Mouse (Mus musculus): Measurements from ENCODE around the gene Entr1.

The Entr1 gene

GRCm38 (mm10) chr2:26389154-26389690 lies at the start of gene Entr1, which contains the start of gene Pmpca:
Gene Entr1, minus strand, starts transcription at chr2:26389316.
Gene Pmpca, plus strand, starts transcription at chr2:26389339.
- DNase-seq: peak; percentile 87

- no peak for DNase-seq
These were observed 49.3 kb upstream of the Entr1 start for GRCm38 (mm10) chr2:26438373-26438772.

DNA sequence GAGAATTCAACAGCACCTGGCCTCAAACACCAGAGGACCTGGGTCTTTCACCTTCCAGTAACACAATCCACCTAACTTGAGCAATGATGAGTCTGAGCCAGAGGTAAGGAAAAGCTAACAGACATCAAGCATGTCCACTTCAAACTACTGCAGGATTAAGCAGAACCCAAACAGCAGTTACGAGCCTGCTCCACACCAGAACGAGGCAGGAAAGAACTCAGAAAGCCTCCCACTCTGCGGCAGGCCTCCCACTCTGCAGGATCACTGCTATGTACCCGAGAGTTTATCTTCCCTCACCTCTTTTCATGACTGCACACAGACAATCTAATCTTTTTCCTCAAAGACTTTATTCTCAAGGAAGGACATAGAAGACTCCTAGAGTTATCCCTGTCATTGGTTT lies 48.1 kb upstream of the Entr1 start:
- no peak for DNase-seq

- DNase-seq: peak; percentile 30
These were observed 45.9 kb upstream of the Entr1 start for GRCm38 (mm10) chr2:26434791-26435572.

DNA sequence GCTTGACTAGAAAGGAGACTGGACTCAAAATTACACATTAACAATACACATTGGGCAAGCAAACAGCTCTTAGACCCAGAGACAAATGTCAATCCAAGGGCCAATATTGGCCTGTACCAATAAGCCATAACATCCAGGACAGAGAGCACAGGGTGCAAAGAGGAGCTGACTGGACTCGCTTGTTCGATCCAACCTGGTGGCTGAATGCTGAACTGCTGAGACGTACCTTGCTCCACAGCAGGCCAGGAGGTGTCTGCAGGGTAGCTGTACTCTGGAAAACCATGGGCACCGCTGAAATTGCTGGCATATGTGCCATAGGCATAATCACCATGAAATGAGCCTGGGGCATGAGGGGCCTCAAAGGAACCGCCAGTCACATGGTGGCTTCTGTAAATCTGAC lies 40.7 kb upstream of the Entr1 start:
- DNase-seq: no peak

GRCm38 (mm10) chr2:26424541-26424940 lies 35.4 kb upstream of the Entr1 start:
- no peak for DNase-seq

DNA sequence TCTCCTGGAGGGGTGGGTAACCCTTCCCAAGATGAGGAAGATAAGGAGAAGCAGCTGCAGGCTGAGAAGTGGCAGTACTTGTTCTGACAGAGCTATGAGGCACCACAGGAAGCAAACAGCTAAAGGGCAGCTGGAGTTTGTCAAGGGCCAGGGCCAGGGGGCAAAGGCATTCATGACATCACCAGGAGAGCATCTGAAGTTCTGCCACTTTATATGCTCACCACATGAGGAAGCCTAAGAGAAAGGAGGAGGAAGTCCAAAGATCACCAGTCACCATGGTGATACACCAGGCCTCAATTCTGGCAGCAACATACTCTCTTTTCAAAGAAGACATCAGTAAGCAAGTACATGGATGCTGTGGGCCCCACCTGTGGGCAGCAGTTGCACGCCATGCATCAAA lies 34.0 kb upstream of the Entr1 start:
- no peak for DNase-seq

DNA sequence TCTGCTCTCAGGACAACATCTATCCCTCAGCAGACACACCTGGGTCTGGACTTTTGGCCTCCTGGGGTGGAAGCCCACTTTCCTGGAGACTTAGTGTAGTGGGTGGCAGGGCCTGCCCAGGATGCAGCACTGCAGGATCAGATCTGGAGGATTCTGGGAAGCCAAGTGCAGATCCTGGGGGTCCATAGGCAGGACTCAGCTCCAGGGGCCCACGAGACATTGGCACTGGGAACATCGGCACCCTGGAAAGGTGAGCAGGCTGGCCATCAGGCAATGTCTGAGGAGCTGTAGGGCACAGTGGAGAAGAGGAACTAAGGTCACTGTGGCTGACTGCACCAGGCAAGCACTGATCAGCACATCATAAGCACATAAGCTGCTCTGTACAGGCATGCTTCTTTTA lies 32.9 kb upstream of the Entr1 start:
- DNase-seq: no peak

- DNase-seq: no peak
These were observed 29.0 kb upstream of the Entr1 start for GRCm38 (mm10) chr2:26418120-26418519.

- DNase-seq: no peak
These were observed 27.9 kb upstream of the Entr1 start for GRCm38 (mm10) chr2:26417066-26417465.

DNA sequence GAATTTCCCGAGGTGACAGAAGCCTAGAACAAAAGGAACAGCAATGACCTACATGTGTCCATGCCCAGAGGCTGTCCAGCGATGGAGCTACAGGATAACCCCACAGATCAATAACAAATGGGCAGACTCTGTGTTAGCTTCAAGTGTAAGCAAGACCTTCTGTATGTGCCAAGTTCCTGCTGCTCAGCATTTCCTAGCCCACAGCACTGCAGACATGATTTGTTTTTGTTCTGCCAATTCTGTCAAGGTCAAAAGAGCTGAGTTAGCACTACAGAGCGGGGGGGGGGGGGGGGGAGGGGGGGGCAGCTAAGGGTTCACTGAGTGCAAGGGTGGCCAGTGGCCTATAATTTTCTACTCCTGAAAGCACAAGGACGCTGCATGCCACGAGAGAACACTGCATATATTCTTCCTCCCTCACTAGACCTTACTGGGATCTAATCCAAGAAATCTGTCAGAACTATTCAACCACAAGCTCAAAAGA lies 21.9 kb upstream of the Entr1 start:
- no peak for DNase-seq

DNA sequence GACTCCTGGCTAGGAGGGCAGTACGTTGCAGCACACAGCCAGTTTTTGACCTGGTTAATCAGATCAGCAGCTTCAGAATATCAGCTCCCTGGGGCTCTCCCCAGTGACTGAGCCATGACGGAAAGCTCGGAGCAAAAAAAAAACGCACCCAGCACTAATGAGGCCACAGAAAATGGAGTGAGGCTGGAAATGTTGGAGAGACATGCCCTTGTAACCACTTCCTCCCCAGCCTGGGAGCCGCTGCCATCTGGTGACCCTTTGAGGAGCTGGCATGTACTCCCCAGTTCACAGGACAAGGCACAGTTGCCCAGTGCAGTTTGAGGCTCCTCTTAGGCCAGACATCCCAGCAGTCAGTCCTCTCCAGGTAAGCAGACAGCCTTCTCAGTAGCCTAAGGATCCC lies 21.0 kb upstream of the Entr1 start:
- DNase-seq: no peak

DNA sequence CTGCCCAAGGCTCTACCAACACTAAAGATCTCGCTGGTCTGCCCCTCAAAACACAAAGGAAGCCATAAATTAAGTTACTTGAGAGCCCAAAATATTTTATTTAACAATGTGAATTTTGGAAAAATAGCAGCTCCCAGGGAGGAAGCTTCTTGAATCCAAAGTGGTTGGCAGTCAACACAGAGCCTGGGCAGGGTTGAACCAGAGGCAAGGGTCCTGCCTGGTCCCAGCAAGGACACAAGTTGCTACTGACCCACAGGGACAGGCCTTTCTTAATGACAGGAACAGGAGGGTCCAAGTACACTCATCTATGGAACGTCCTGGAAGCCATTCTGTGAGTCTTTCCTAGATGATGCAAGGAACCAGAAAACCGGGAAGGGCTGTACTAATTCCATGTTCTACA lies 20.2 kb upstream of the Entr1 start:
- DNase-seq: no peak

GRCm38 (mm10) chr2:26408515-26409356 lies 19.6 kb upstream of the Entr1 start, which contains the start of gene Inpp5e:
Gene Inpp5e, minus strand, starts transcription at chr2:26409203.
- DNase-seq: peak; percentile 97

GRCm38 (mm10) chr2:26403306-26403705 lies 14.2 kb upstream of the Entr1 start:
- no peak for DNase-seq

DNA sequence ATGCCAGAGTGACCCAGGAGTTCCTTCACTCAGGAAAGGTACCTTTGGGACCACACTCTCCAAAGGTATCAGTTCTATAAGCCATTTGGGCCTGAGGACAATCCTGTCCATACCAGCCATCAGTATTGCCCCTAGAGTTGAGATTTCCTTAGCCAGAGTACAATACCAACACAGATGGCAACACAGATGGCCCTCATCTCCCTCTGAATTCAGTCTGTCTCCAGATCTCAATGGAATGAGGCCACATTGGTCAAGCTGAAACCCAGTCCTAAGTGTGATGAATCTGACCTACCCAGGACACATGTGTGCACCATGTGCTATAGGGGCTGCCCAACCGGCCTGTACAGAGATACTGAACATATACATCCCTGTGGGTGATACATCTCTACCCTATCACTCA lies 13.1 kb upstream of the Entr1 start:
- no peak for DNase-seq

GRCm38 (mm10) chr2:26401023-26401422 lies 11.9 kb upstream of the Entr1 start:
- DNase-seq: peak; percentile 39

DNA sequence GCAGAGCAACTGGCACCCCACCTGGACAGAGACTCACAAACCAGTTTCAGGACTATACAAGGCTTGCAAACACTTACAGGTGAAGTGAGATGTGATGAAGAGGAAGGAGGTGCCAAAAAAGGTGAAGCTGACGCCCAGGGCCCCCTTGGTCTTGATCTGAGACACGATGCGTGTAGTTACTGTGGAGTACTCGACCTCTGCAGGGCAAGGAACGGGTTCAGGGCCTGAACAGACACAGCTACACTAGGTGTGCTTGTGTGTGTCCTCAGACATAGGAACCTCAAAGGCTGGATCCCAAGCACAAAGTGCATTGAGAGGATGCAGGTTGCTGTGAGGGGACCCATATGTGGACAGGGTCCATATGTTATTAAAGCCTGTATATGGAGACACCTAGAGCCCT lies 11.2 kb upstream of the Entr1 start:
- no peak for DNase-seq

DNA sequence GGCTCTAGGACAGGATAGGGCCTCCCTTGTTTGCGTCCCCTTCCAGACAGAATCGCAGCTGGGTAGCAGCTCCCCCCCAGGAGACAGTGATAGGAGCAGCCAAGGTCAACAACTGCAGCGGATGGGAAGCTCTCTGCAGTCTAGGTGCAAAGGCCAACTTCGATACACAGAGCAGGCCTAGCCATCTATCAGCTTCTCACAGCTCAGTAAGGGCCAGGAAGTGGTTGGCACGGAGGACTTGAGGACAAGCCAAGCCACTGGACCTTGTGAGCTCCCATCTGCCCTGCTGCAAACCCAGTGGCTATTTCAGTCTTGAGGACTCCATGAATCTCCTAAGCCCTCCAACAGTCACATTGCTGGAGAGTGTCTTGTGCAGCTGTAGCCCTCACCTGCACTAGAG lies 10.5 kb upstream of the Entr1 start:
- DNase-seq: no peak

DNA sequence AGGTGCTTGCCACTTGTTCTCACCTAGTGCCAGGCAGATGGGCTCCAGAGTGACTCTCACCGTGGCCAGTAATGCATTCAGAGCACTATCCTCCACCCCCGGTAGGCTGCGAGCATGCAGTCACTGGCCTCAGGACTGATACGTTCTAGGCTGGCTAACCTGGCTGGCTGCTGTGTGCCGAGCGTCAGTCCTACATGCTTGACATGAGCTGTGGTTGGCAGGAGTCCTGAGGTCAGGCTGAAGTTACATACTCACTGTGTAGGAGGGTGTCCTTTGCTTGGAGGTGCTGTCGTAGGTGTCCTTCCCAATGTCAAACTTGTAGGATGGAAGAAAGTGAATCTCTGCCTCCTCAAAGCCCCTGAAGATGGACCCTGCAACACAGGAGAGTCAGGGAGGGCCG lies 9.9 kb upstream of the Entr1 start:
- DNase-seq: no peak

- no peak for DNase-seq
These were observed 2.5 kb upstream of the Entr1 start for GRCm38 (mm10) chr2:26391617-26392016.

- DNase-seq: no peak
These were observed 1.8 kb upstream of the Entr1 start for GRCm38 (mm10) chr2:26390954-26391353.

GRCm38 (mm10) chr2:26388682-26389153 lies 398 bp downstream of the Entr1 start:
- DNase-seq: no peak
